Mouse (Mus musculus): Measurements from ENCODE around the gene Spns1. TPM values are rescaled to one million over a fixed set of nuclear protein-coding genes. Genes with fewer than 3 reads are reported as not detected.

The Spns1 gene
- polyA plus RNA-seq, 2 experiments = 11.6 to 21.7 TPM

- ATAC-seq (ENCODE audit: insufficient read depth) = no peak
- WGBS (ENCODE audit: insufficient replicate concordance) = 23% methylated on average over 6 of the region's 6 CpGs
- DNase-seq (ENCODE audit: low read depth in 3 of 3, low spot score in 3 of 3) = no peak
- no peak overlapping the region for H3K4me2 ChIP-seq (ENCODE audit: low read depth)
- no peak overlapping the region for H3K9ac ChIP-seq (replicated peaks)
- no peaks in the 10 kb centered on the region for H3K9me3 ChIP-seq (ENCODE audit: control insufficient read depth, low read length)
- H3K4me1 ChIP-seq (replicated peaks; ENCODE audit: control insufficient read depth in 2 of 2, insufficient read depth in 2 of 2, low read length in 1 of 2) = peaks cover 0 to 4% of the 10 kb centered on the region in 2 experiments; a peak in 1 of 4 replicates
- no peak overlapping the region for H3K27ac ChIP-seq
- H3K36me3 ChIP-seq (replicated peaks; ENCODE audit: control insufficient read depth, insufficient read depth, low read depth) = no peaks in the 10 kb centered on the region
- H3K4me3 ChIP-seq (ENCODE audit: insufficient read depth in 1 of 2, low read depth in 2 of 2, low read length in 2 of 2) = no peak overlapping the region
- TF ChIP-seq EP300 (IDR thresholded peaks at IDR 0.05; ENCODE audit: low read depth) = no peak
- no peak for TF ChIP-seq CTCF (IDR thresholded peaks at IDR 0.05; ENCODE audit: low read depth)
- H3K27me3 ChIP-seq (ENCODE audit: control insufficient read depth, insufficient read depth, low read length) = no peaks in the 10 kb centered on the region
Measured at GRCm38 (mm10) chr7:126340896-126341295, 36.4 kb downstream of the Spns1 start.

DNA sequence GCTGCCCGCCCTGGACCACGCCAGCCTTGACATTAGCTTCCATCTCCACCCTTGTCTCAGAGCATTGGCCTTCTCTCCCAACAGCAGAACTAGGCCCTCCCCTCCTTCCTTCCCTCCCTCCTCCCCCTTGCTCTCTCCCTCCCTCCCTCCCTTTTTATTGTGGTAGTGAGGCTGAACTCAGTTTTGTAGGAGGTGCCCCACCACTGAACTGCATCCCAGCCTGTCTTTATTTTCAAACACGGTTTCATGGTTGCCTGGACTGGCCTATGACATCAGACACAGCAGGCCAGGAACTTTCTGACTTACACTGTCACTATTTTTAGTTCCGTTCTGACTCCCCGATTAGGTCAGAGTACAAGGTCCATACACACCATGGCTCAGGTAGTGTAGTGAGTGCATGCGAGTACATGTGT lies 37.0 kb downstream of the Spns1 start:
- 53% methylated on average over 6 of the region's 6 CpGs for WGBS (ENCODE audit: insufficient replicate concordance)
- Histone ChIP-seq H3K9me3 (ENCODE audit: control insufficient read depth, low read length) (no peaks in the 10 kb centered on the region), H3K27me3 (ENCODE audit: control insufficient read depth, insufficient read depth, low read length) (no peaks in the 10 kb centered on the region), H3K4me3 (ENCODE audit: insufficient read depth in 1 of 2, low read depth in 2 of 2, low read length in 2 of 2) (no peak overlapping the region), H3K4me1 (replicated peaks; ENCODE audit: control insufficient read depth in 2 of 2, insufficient read depth in 2 of 2, low read length in 1 of 2) (peaks cover 0 to 4% of the 10 kb centered on the region in 2 experiments; a peak in 1 of 4 replicates), H3K9ac (replicated peaks) (no peak overlapping the region), H3K4me2 (ENCODE audit: low read depth) (no peak overlapping the region), H3K36me3 (replicated peaks; ENCODE audit: control insufficient read depth, insufficient read depth, low read depth) (no peaks in the 10 kb centered on the region), H3K27ac (no peak overlapping the region)
- 0 out of 2 replicates have a peak, but pooled peaks have one; percentile 31 for ATAC-seq (ENCODE audit: insufficient read depth)
- no peak for DNase-seq (ENCODE audit: low read depth in 3 of 3, low spot score in 3 of 3)
- TF ChIP-seq EP300 (IDR thresholded peaks at IDR 0.05; ENCODE audit: low read depth) (no peak), CTCF (IDR thresholded peaks at IDR 0.05; ENCODE audit: low read depth) (no peak)

GRCm38 (mm10) chr7:126339521-126339971 lies 37.7 kb downstream of the Spns1 start:
- no peak for ATAC-seq (ENCODE audit: insufficient read depth)
- TF ChIP-seq EP300 (IDR thresholded peaks at IDR 0.05; ENCODE audit: low read depth) = no peak
- TF ChIP-seq CTCF (IDR thresholded peaks at IDR 0.05; ENCODE audit: low read depth) = no peak

GRCm38 (mm10) chr7:126338906-126339305 lies 38.3 kb downstream of the Spns1 start:
- H3K27ac ChIP-seq = no peak overlapping the region
- no peaks in the 10 kb centered on the region for H3K27me3 ChIP-seq (ENCODE audit: control insufficient read depth, insufficient read depth, low read length)
- TF ChIP-seq EP300 (IDR thresholded peaks at IDR 0.05; ENCODE audit: low read depth) (no peak), CTCF (IDR thresholded peaks at IDR 0.05; ENCODE audit: low read depth) (no peak)
- no peaks in the 10 kb centered on the region for H3K9me3 ChIP-seq (ENCODE audit: control insufficient read depth, low read length)
- H3K4me2 ChIP-seq (ENCODE audit: low read depth) = no peak overlapping the region
- H3K9ac ChIP-seq (replicated peaks) = no peak overlapping the region
- H3K4me3 ChIP-seq (ENCODE audit: insufficient read depth in 1 of 2, low read depth in 2 of 2, low read length in 2 of 2) = no peak overlapping the region
- peaks cover 0 to 4% of the 10 kb centered on the region in 2 experiments; a peak in 1 of 4 replicates for H3K4me1 ChIP-seq (replicated peaks; ENCODE audit: control insufficient read depth in 2 of 2, insufficient read depth in 2 of 2, low read length in 1 of 2)
- ATAC-seq (ENCODE audit: insufficient read depth) (no peak), DNase-seq (ENCODE audit: low read depth in 3 of 3, low spot score in 3 of 3) (no peak)
- H3K36me3 ChIP-seq (replicated peaks; ENCODE audit: control insufficient read depth, insufficient read depth, low read depth) = no peaks in the 10 kb centered on the region
- 70% methylated on average over 8 of the region's 8 CpGs for WGBS (ENCODE audit: insufficient replicate concordance)

More at GRCm38 (mm10) chr7:126339521-126339971, 37.7 kb downstream of the Spns1 start:
- no peak for DNase-seq (ENCODE audit: low read depth in 3 of 3, low spot score in 3 of 3)
- Histone ChIP-seq H3K4me1 (replicated peaks; ENCODE audit: control insufficient read depth in 2 of 2, insufficient read depth in 2 of 2, low read length in 1 of 2) (peaks cover 0 to 4% of the 10 kb centered on the region in 2 experiments; a peak in 1 of 4 replicates), H3K4me2 (ENCODE audit: low read depth) (no peak overlapping the region), H3K4me3 (ENCODE audit: insufficient read depth in 1 of 2, low read depth in 2 of 2, low read length in 2 of 2) (no peak overlapping the region), H3K36me3 (replicated peaks; ENCODE audit: control insufficient read depth, insufficient read depth, low read depth) (no peaks in the 10 kb centered on the region), H3K9ac (replicated peaks) (no peak overlapping the region), H3K27me3 (ENCODE audit: control insufficient read depth, insufficient read depth, low read length) (no peaks in the 10 kb centered on the region), H3K9me3 (ENCODE audit: control insufficient read depth, low read length) (no peaks in the 10 kb centered on the region), H3K27ac (no peak overlapping the region)
- 73% methylated on average over 8 of the region's 8 CpGs for whole genome bisulfite sequencing (ENCODE audit: insufficient replicate concordance)

GRCm38 (mm10) chr7:126335556-126335955 lies 41.7 kb downstream of the Spns1 start:
- no peak overlapping the region for H3K9ac ChIP-seq (replicated peaks)
- TF ChIP-seq EP300 (IDR thresholded peaks at IDR 0.05; ENCODE audit: low read depth) = no peak
- TF ChIP-seq CTCF (IDR thresholded peaks at IDR 0.05; ENCODE audit: low read depth) = peak; percentile 61
- no peak overlapping the region for H3K27ac ChIP-seq
- no peaks in the 10 kb centered on the region for H3K27me3 ChIP-seq (ENCODE audit: control insufficient read depth, insufficient read depth, low read length)
- no peak overlapping the region for H3K4me2 ChIP-seq (ENCODE audit: low read depth)
- no peaks in the 10 kb centered on the region for H3K9me3 ChIP-seq (ENCODE audit: control insufficient read depth, low read length)
- no peak for DNase-seq (ENCODE audit: low read depth in 3 of 3, low spot score in 3 of 3)
- H3K36me3 ChIP-seq (replicated peaks; ENCODE audit: control insufficient read depth, insufficient read depth, low read depth) = no peaks in the 10 kb centered on the region
- H3K4me3 ChIP-seq (ENCODE audit: insufficient read depth in 1 of 2, low read depth in 2 of 2, low read length in 2 of 2) = no peak overlapping the region
- no peak for ATAC-seq (ENCODE audit: insufficient read depth)
- peaks cover 0 to 2% of the 10 kb centered on the region in 2 experiments; a peak in 1 of 4 replicates for H3K4me1 ChIP-seq (replicated peaks; ENCODE audit: control insufficient read depth in 2 of 2, insufficient read depth in 2 of 2, low read length in 1 of 2)
- 62% methylated on average over 1 of the region's 1 CpGs for WGBS (ENCODE audit: insufficient replicate concordance)

All from liver, embryonic 14.5 days (tissue).